Mouse (Mus musculus) heart, adult 2 months (tissue): ENCODE data around the gene Slc2a6.

Experiments
- CTCF ChIP-seq: fragments of 200-600 bp; IDR thresholded peaks from 2 replicates; pipeline ENCODE4 v1.8.1; 2022; ENCODE audit warnings: antibody characterized with exemption, mild to moderate bottlenecking, moderate library complexity
- EP300 ChIP-seq: fragments of 200-500 bp; IDR thresholded peaks from 2 replicates; pipeline ENCODE4 v1.6.1; 2011; ENCODE audit warnings: low read depth, low read length, control low read depth; ENCODE audit not compliant: insufficient read depth

DNA sequence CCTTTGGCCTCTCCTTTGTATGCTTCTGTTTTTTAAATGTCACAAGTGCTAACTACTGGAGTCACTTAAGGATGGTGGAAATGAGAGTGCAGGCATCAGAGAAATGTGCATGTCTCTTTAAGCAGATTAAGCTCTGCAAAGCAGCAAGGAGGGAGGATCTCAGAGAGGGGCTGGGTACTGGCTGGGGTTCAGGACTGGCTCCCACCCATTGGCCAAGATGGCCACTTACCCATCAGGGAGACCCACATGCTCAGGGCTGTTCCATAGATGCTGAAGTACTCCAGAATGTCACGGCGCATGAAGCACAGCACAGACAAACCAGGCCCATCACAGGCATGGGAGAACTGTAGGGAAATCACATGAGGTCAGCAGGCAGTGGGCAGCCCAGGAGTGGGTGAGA is 39.3 kb upstream of the Slc2a6 start:
- TF ChIP-seq EP300 (no peak), CTCF (no peak)
